Mouse (Mus musculus) kidney, postnatal 25 days (tissue): ENCODE data around the gene Tfdp2.
A peak's percentile ranks its signal among the peaks of the same experiment; 100 is the strongest.
"Not testable (repeated sequence)": the region's sequence is repeated elsewhere in the genome, so short reads cannot be mapped to it uniquely, and the experiment has no call there.

Experiments
- DNase-seq, 2 experiments: peaks; one replicate each; pipeline ENCODE4 v3.0.0; 2021; ENCODE audit warnings: mixed read lengths in 2 of 2

Tfdp2 gene

GRCm38 (mm10) chr9:96195885-96196622 is at the start of gene Tfdp2:
TSS of gene Tfdp2 (plus strand) at chr9:96196275.
- DNase-seq, result peak; percentile 92 to 97

DNA sequence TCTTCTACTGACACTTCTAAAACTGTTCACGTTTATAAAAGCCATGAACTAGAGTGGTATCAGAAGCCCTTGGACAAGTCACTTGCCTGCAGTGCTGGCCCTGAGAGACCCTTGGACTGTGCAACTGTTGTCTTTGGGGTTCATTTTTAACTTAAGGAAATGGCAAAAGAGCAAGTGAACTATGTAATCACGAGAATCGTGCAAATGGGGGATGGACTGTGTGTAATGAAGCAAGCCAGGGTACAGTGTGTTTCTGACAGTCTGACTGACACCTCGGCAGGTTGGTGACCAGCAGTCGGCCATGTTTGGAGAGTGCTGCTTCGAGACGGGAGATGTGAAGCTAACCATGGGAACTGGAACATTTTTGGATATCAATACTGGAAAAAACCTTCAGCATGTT is 43.3 kb upstream of the Tfdp2 start:
- DNase-seq, result peak; percentile 25 to 71

GRCm38 (mm10) chr9:96158431-96158830 is 37.6 kb upstream of the Tfdp2 start:
- no peak for DNase-seq

DNA sequence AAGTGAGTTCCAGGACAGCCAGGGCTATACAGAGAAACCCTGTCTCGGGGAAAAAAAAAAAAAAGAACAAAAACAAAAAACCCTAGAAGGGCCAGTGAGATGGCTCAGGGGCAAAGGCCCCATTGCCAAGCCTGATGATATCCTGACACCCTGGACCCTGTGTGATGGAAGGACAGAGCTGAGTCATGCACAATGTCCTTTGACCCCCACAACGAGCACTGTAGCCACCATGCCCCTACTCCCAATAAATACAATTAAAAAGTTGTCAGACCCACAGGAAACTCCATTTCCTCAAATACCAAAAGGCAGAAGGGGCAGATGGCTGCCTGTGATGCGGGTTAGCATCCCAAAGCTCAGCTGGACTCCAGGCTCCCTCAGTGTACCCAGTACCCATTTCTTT is 37.0 kb upstream of the Tfdp2 start:
- DNase-seq, result peak in 1 of 2 experiments; percentile 51

DNA sequence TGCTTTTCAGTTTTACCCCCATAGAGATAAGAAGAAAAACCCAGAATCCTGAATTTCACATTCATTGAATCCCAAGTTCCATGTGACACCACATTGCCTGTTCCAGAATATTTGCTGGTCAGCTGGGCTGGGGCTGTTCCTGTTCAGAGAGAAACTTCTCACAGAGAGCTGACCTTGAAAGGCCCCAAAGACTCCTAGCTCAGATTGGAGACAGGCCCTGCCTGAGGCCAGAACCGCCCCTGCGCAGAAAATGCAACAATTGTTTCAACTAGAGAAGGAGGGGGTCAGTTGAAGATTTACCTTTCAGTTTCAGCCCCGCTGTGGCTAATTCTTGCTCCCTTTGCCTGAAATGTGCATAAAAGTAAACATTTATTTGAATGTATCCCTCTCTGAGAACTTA is 35.3 kb upstream of the Tfdp2 start:
- DNase-seq, result peak; percentile 31 to 66

- peak; percentile 22 to 55 for DNase-seq
Observed at GRCm38 (mm10) chr9:96162421-96162820, 33.7 kb upstream of the Tfdp2 start.

GRCm38 (mm10) chr9:96163443-96163842 is 32.6 kb upstream of the Tfdp2 start:
- DNase-seq, result no peak

DNA sequence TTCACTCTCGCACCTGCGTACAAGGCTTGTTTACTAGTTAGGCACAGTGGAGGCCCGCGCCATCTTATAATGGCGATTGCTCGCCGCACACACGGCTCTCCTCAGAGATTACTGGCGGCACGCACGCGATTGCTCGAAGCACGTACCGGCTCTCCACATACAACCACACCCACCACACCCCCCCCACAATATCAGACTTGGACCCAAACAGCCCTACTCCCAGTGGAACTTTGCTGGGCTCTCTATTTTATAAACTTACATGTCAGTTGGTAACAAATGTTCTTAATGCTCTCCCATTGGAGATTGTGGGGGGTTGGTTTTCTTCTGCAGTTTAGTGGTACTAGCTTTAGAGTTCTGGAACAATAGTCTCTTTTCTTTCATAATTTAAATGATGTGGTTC is 32.1 kb upstream of the Tfdp2 start:
- not testable (repeated sequence) for DNase-seq

GRCm38 (mm10) chr9:96167168-96167585 is 28.9 kb upstream of the Tfdp2 start:
- DNase-seq, result peak; percentile 76 to 83

- no peak for DNase-seq
Observed at GRCm38 (mm10) chr9:96170600-96170999, 25.5 kb upstream of the Tfdp2 start.

DNA sequence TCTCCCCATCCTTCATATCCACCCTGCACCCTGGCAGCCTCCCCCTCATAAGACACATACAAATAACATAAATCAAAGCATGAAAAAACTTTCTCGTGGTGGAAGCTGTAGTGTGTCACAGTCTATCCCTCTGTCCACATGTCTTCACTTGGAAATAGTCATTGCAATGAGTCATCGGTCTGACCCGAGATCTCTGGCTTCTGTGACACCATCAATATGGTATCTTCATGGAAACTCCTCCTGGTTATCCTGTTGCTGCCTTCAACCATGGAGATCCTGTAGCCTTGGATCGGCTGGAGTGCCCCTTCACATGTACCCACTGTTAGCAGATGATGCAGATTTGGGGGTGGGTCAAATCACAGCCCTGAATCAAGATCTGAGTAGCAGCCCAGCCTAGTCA is 11.2 kb upstream of the Tfdp2 start:
- no peak for DNase-seq

- DNase-seq, result no peak
Observed at GRCm38 (mm10) chr9:96186701-96187100, 9.4 kb upstream of the Tfdp2 start.

- DNase-seq, result peak; percentile 50 to 58
Observed at GRCm38 (mm10) chr9:96196636-96197181, 634 bp downstream of the Tfdp2 start.

DNA sequence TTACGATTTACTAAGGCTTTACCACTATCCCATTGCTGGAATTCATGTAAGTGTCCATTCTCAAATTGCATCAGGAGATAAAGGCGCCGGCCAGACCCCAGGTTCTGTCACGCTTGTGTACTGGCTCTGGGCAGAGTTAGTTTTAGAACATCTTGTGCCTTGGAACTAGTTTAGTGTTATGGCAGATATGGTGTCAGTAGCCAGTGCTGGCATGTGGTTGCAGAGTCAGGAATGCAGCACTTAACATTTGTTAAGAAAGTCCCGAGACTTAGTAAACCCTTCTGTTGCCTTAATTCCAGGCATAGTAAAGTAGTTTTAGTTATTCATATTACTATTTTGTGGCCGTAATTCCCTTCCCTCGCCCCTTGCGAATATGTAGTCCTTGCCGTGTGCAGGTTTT is 1.7 kb downstream of the Tfdp2 start:
- no peak for DNase-seq

- no peak for DNase-seq
Observed at GRCm38 (mm10) chr9:96203663-96204062, 7.6 kb downstream of the Tfdp2 start.

- DNase-seq, result no peak
Observed at GRCm38 (mm10) chr9:96207428-96207827, 11.4 kb downstream of the Tfdp2 start.

DNA sequence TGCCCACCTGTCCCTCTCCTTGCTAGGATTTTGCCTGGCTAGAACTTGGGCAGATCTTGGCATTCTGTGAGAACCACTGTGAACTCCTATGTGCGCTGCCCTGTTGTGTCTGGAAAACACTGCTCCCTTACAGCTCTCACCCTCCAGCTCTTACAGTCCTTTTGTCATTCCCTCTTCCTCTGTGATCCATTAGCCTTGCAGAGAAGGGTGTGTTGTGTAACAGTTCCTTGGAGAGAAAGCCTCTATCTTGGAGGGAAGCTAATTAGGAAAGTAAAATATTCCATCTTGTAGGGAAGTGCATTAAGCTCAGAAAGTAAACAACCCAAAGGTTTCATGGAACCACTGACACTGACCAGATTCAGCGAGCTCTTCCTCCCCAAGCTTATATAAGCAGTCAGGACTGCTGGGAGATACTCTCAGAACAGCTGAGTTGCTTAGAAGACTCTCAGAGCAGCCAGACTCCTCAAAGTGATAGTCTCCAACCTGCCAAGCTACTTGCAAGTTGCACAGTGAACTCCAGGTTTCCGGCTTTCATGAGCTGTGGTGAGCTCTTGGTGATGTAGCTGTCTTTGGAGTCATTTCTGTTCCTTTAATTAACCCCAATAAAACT is 17.1 kb downstream of the Tfdp2 start:
- DNase-seq, result no peak

GRCm38 (mm10) chr9:96214171-96214570 is 18.1 kb downstream of the Tfdp2 start:
- DNase-seq, result no peak

DNA sequence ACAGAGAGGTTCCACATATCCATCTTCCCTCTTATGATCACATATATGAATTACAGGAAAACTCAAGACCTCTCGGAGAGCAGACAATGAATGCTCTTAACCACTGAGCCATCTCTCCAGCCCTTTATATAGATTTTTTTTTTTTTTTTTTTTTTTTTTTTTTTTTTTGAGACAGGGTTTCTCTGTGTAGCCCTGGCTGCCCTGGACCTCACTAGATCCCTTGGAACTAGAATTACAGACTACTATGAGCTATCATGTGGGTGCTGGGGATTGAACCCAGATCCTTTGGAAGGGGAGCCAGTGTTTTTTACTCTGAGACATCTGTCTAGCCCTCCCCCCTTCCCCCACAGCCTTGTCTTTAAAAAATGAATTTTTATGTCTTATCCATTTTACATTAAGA is 21.2 kb downstream of the Tfdp2 start:
- no peak for DNase-seq

GRCm38 (mm10) chr9:96217799-96218198 is 21.7 kb downstream of the Tfdp2 start:
- no peak for DNase-seq

DNA sequence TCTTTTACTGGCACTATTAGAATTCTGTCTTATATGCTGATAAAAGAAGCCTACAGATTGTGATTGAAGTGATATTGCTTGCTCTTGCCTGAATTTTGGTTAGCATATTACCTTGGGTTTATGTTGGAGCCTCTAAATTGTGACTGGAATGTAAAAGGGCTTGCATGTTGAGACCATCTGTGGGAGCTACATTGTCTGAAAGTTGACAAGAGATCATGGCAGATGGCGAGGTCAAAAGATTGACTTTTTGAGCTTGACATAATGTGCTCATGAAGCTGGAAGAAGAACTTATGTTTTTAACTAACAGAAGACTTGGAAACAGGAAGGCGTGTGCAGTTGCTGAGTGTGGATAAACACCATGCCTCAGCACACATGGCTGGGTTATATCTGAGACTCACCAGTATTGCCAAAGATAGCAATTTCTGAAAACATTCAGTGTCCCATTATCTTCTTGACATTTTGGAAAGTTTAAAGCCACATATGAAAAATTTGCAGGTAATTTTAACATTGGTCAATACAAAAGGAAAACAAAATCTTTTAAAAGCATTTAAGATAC is 23.1 kb downstream of the Tfdp2 start:
- DNase-seq, result no peak

GRCm38 (mm10) chr9:96220419-96220818 is 24.3 kb downstream of the Tfdp2 start:
- DNase-seq, result no peak

DNA sequence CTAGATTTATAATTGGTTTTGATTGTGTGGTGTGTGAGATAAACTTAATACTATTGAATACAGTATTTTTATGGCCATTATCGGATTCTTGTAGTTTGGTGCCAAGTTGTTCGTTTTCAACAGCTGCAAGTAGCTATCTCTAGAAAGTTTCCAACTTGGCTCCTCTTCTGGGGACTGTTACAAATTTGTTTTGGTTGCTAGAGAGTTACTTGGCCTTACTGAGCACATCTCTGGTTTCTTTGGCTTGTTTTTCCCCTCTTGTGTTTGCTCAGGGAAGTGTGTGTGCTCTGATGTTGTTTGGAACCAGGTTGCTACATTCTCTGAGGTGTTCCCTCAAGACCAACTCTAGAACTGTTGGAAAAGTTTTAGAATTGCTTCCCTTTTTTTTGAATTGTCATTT is 27.2 kb downstream of the Tfdp2 start:
- no peak for DNase-seq

- no peak for DNase-seq
Observed at GRCm38 (mm10) chr9:96228285-96228684, 32.2 kb downstream of the Tfdp2 start.
